Mouse (Mus musculus) intestine, postnatal 0 days (tissue): ENCODE data around the gene Usp46. TPM values are rescaled to one million over a fixed set of nuclear protein-coding genes. Genes with fewer than 3 reads are reported as not detected.

Experiments used
- ATAC-seq: fragments of 200-750 bp; cut with Nextera tagmentation; 2 replicates; pipeline ENCODE4 v1.8.0; 2017; ENCODE audit warnings: mild to moderate bottlenecking, moderate TSS enrichment, moderate library complexity
- H3K27ac ChIP-seq: fragments of 300-500 bp; sonication (generic); 2 replicates; pipeline ENCODE4 v1.5.1; 2014; ENCODE audit warnings: mild to moderate bottlenecking, low read depth, low read length, moderate library complexity
- H3K27me3 ChIP-seq: fragments of 300-500 bp; sonication (generic); replicated peaks from 2 replicates; pipeline ENCODE4 v1.6.1; 2014; ENCODE audit warnings: low read length, mixed read lengths; ENCODE audit not compliant: control insufficient read depth, insufficient read depth
- H3K36me3 ChIP-seq: fragments of 300-500 bp; sonication (generic); 2 replicates; pipeline ENCODE4 v1.6.1; 2014; ENCODE audit warnings: mild to moderate bottlenecking, moderate library complexity; ENCODE audit not compliant: control insufficient read depth, insufficient read depth
- H3K4me1 ChIP-seq: fragments of 300-500 bp; sonication (generic); replicated peaks from 2 replicates; pipeline ENCODE4 v1.6.1; 2014; ENCODE audit warnings: antibody characterized with exemption, low read length, mixed read lengths; ENCODE audit not compliant: control insufficient read depth, insufficient read depth
- H3K4me2 ChIP-seq: fragments of 300-500 bp; sonication (generic); replicated peaks from 2 replicates; pipeline ENCODE4 v1.6.1; 2014; ENCODE audit warnings: low read depth, mild to moderate bottlenecking, moderate library complexity
- H3K4me3 ChIP-seq: fragments of 300-500 bp; sonication (generic); 2 replicates; pipeline ENCODE4 v1.5.1; 2014; ENCODE audit warnings: low read depth, low read length
- H3K9ac ChIP-seq: fragments of 300-500 bp; sonication (generic); 2 replicates; pipeline ENCODE4 v1.6.1; 2014; ENCODE audit warnings: mild to moderate bottlenecking, low read depth, low read length
- H3K9me3 ChIP-seq: fragments of 300-500 bp; sonication (generic); 2 replicates; pipeline ENCODE4 v1.6.1; 2016; ENCODE audit warnings: mixed run types; ENCODE audit not compliant: control insufficient read depth
- CTCF ChIP-seq: sonication (generic); IDR thresholded peaks from 2 replicates; pipeline ENCODE4 v1.5.1; 2016; ENCODE audit warnings: low read depth, mild to moderate bottlenecking, control low read depth, antibody characterized with exemption, moderate library complexity
- WGBS: fragments of 180-500 bp; shearing (Covaris S2); extraction: QIAGEN DNeasy Blood & Tissue Kit; methylation state at CpG from one replicate; pipeline ENCODE4 v1.1.7; 2014; 5-methylcytosine and 5-hydroxymethylcytosine counted together
- polyA plus RNA-seq: library from polyadenylated mRNA; unstranded; fragments of >200 nt; fragmentation: Nextera tagmentation; extraction: Ambion mirVana; gene quantifications from 2 replicates; pipeline ENCODE4 v1.2.1, GENCODE M21; 2015

Usp46 gene
- polyA plus RNA-seq, 1 experiment from 2014 or later = 6.3 TPM

- 1% methylated on average over 56 of the region's 57 CpGs for WGBS
- H3K9me3 ChIP-seq = no peaks in the 10 kb centered on the region
- H3K9ac ChIP-seq = peak overlapping the region; percentile 92
- peak overlapping the region; percentile 78 for H3K4me2 ChIP-seq
- H3K4me3 ChIP-seq = peak overlapping the region; percentile 87
- no peaks in the 10 kb centered on the region for H3K27me3 ChIP-seq
- peak overlapping the region; percentile 86 for H3K27ac ChIP-seq
- peak; percentile 99 for ATAC-seq
- H3K4me1 ChIP-seq = no peaks in the 10 kb centered on the region
- TF ChIP-seq CTCF = no peak
- H3K36me3 ChIP-seq = no peaks in the 10 kb centered on the region
Observed at GRCm38 (mm10) chr5:74092833-74093555, 24.8 kb upstream of the Usp46 start.

GRCm38 (mm10) chr5:74092481-74092832, 24.2 kb upstream of the Usp46 start:
- Histone ChIP-seq H3K36me3 (no peaks in the 10 kb centered on the region), H3K4me1 (no peaks in the 10 kb centered on the region), H3K9me3 (no peaks in the 10 kb centered on the region), H3K27ac (peak overlapping the region; percentile 86), H3K9ac (0 out of 2 replicates have a peak overlapping the region, but pooled peaks have one; percentile 92), H3K27me3 (no peaks in the 10 kb centered on the region), H3K4me2 (peak overlapping the region; percentile 78), H3K4me3 (peak overlapping the region; percentile 87)
- WGBS = 42% methylated on average over 4 of the region's 4 CpGs
- peak; percentile 3; the same call in 1 of the 2 replicates for ATAC-seq
- TF ChIP-seq CTCF = no peak

GRCm38 (mm10) chr5:74089643-74090042, 21.4 kb upstream of the Usp46 start:
- H3K4me3 ChIP-seq = no peak overlapping the region
- no peaks in the 10 kb centered on the region for H3K4me1 ChIP-seq
- H3K9ac ChIP-seq = no peak overlapping the region
- no peaks in the 10 kb centered on the region for H3K36me3 ChIP-seq
- no peak for ATAC-seq
- TF ChIP-seq CTCF = no peak
- WGBS = 76% methylated on average over 3 of the region's 3 CpGs
- no peak overlapping the region for H3K4me2 ChIP-seq
- H3K9me3 ChIP-seq = no peaks in the 10 kb centered on the region
- H3K27ac ChIP-seq = no peak overlapping the region
- no peaks in the 10 kb centered on the region for H3K27me3 ChIP-seq

GRCm38 (mm10) chr5:74081756-74082155, 13.5 kb upstream of the Usp46 start:
- H3K36me3 ChIP-seq = no peaks in the 10 kb centered on the region
- H3K9me3 ChIP-seq = no peaks in the 10 kb centered on the region
- 95% methylated on average over 6 of the region's 6 CpGs for WGBS
- no peak for ATAC-seq
- no peak for TF ChIP-seq CTCF
- no peak overlapping the region for H3K9ac ChIP-seq
- no peaks in the 10 kb centered on the region for H3K27me3 ChIP-seq
- no peak overlapping the region for H3K27ac ChIP-seq
- H3K4me3 ChIP-seq = no peak overlapping the region
- no peaks in the 10 kb centered on the region for H3K4me1 ChIP-seq
- no peak overlapping the region for H3K4me2 ChIP-seq

- WGBS = 68% methylated on average over 11 of the region's 11 CpGs
Observed at GRCm38 (mm10) chr5:74078861-74079615, 10.8 kb upstream of the Usp46 start.

GRCm38 (mm10) chr5:74078400-74078799, 10.2 kb upstream of the Usp46 start:
- ATAC-seq = peak; percentile 74
- no peak for TF ChIP-seq CTCF
- H3K4me3 ChIP-seq = no peak overlapping the region
- no peaks in the 10 kb centered on the region for H3K27me3 ChIP-seq
- no peak overlapping the region for H3K4me2 ChIP-seq
- H3K9ac ChIP-seq = no peak overlapping the region
- no peak overlapping the region for H3K27ac ChIP-seq
- no peaks in the 10 kb centered on the region for H3K4me1 ChIP-seq
- WGBS = 83% methylated on average over 1 of the region's 1 CpGs
- no peaks in the 10 kb centered on the region for H3K36me3 ChIP-seq
- H3K9me3 ChIP-seq = no peaks in the 10 kb centered on the region

More at GRCm38 (mm10) chr5:74078861-74079615, 10.8 kb upstream of the Usp46 start:
- Histone ChIP-seq H3K4me1 (no peaks in the 10 kb centered on the region), H3K4me3 (no peak overlapping the region), H3K36me3 (no peaks in the 10 kb centered on the region), H3K9me3 (no peaks in the 10 kb centered on the region), H3K9ac (no peak overlapping the region), H3K27ac (no peak overlapping the region), H3K4me2 (no peak overlapping the region), H3K27me3 (no peaks in the 10 kb centered on the region)
- 0 out of 2 replicates have a peak, but pooled peaks have one; percentile 25 for ATAC-seq
- no peak; the same call in 1 of the 2 replicates for TF ChIP-seq CTCF
